Mouse (Mus musculus) small intestine, adult 2 months (tissue): Measurements from ENCODE around the gene Dst.

Experiments used
- CTCF ChIP-seq: fragments of 200-500 bp; IDR thresholded peaks from 2 replicates; pipeline ENCODE4 v1.5.1; 2012; ENCODE audit warnings: low read depth, mild to moderate bottlenecking, control low read depth, inconsistent platforms, low read length, moderate library complexity, mixed read lengths; ENCODE audit not compliant: insufficient replicate concordance, insufficient read length; ENCODE audit errors: extremely low read depth
- POLR2A ChIP-seq: fragments of 200-500 bp; IDR thresholded peaks from 2 replicates; pipeline ENCODE4 v1.6.1; 2012; ENCODE audit warnings: low read depth, mild to moderate bottlenecking, control low read depth, inconsistent platforms, low read length, moderate library complexity

DNA sequence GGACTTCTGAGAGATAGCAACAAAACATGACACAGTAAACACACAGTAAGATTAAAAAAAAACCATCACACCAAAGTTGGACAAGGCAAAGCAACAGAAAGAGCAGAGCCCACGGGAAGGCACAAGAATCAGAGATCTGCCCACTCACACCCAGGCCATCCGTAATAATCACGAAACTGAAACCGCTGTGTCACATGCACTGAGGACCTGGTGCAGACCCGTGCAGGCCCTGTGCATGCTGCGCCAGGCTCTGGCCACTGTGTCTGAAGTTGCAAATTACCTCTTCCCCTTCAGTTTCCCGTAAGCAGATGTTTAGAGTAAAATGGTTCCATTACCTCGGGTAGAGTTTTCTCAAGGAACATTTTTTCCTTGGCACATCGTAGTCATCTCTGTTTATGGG is 389.6 kb downstream of the Dst start:
- no peak for TF ChIP-seq POLR2A
- no peak for TF ChIP-seq CTCF
